Mouse (Mus musculus): Measurements from ENCODE around the gene Alox8. TPM values are rescaled to one million over a fixed set of nuclear protein-coding genes. Genes with fewer than 3 reads are reported as not detected.

The Alox8 gene
- not detected in 2 replicates for polyA plus RNA-seq (2012; rRNA removed; ENCODE audit: low replicate concordance)

GRCm38 (mm10) chr11:69197743-69198142 is at the start of gene Alox8:
Alox8 (minus strand) TSS chr11:69197843.

GRCm38 (mm10) chr11:69236926-69237260 is 39.2 kb upstream of the Alox8 start, which contains the start of gene Gucy2e:
Gucy2e (minus strand) TSS chr11:69237036.

GRCm38 (mm10) chr11:69156800-69157199 is 40.8 kb downstream of the Alox8 start, which contains the start of gene Alox12b:
Alox12b (plus strand) TSS chr11:69156989.

Other genes with a start within 250 kb of the Alox8 start
- 51.6 and 87.1 TPM in 2 replicates for gene Arhgef15, start 240.4 kb downstream of the Alox8 start, polyA plus RNA-seq (2012; rRNA removed; ENCODE audit: low replicate concordance)
- 56.5 and 113 TPM in 2 replicates for gene Slc25a35, start 229.7 kb downstream of the Alox8 start, polyA plus RNA-seq (2012; rRNA removed; ENCODE audit: low replicate concordance)
- gene Rangrf, start 222.7 kb downstream of the Alox8 start, polyA plus RNA-seq (2012; rRNA removed; ENCODE audit: low replicate concordance): 21.1 and 40.6 TPM in 2 replicates
- gene Pfas, start 189.4 kb downstream of the Alox8 start, polyA plus RNA-seq (2012; rRNA removed; ENCODE audit: low replicate concordance): 10.0 and 25.2 TPM in 2 replicates
- gene Ctc1, start 181.9 kb downstream of the Alox8 start, polyA plus RNA-seq (2012; rRNA removed; ENCODE audit: low replicate concordance): 28.6 and 48.0 TPM in 2 replicates
- 4.3 and 22.5 TPM in 2 replicates for gene Aurkb, start 152.2 kb downstream of the Alox8 start, polyA plus RNA-seq (2012; rRNA removed; ENCODE audit: low replicate concordance)
- 16.4 and 22.0 TPM in 2 replicates for gene Borcs6, start 138.1 kb downstream of the Alox8 start, polyA plus RNA-seq (2012; rRNA removed; ENCODE audit: low replicate concordance)
- 15.9 and 42.3 TPM in 2 replicates for gene Tmem107, start 127.0 kb downstream of the Alox8 start, polyA plus RNA-seq (2012; rRNA removed; ENCODE audit: low replicate concordance)
- gene Vamp2, start 109.4 kb downstream of the Alox8 start, polyA plus RNA-seq (2012; rRNA removed; ENCODE audit: low replicate concordance): 99.7 and 132 TPM in 2 replicates
- 20.2 and 56.0 TPM in 2 replicates for gene Per1, start 102.6 kb downstream of the Alox8 start, polyA plus RNA-seq (2012; rRNA removed; ENCODE audit: low replicate concordance)
- gene Hes7, start 77.4 kb downstream of the Alox8 start, polyA plus RNA-seq (2012; rRNA removed; ENCODE audit: low replicate concordance): 0.14 and 0.26 TPM in 2 replicates
- gene 9130213A22Rik, start 75.3 kb downstream of the Alox8 start, polyA plus RNA-seq (2012; rRNA removed; ENCODE audit: low replicate concordance): 0.90 and 2.0 TPM in 2 replicates
- 0.44 and 1.8 TPM in 2 replicates for gene Aloxe3, start 71.9 kb downstream of the Alox8 start, polyA plus RNA-seq (2012; rRNA removed; ENCODE audit: low replicate concordance)
- gene Alox12b, start 40.9 kb downstream of the Alox8 start, polyA plus RNA-seq (2012; rRNA removed; ENCODE audit: low replicate concordance): 0.06 TPM in 1 of 2 replicates, not detected in the other
- 0.01 TPM in 1 of 2 replicates, not detected in the other for gene Gucy2e, start 39.2 kb upstream of the Alox8 start, polyA plus RNA-seq (2012; rRNA removed; ENCODE audit: low replicate concordance)
- 5.7 and 11.8 TPM in 2 replicates for gene Cntrob, start 125.9 kb upstream of the Alox8 start, polyA plus RNA-seq (2012; rRNA removed; ENCODE audit: low replicate concordance)
- gene Trappc1, start 126.1 kb upstream of the Alox8 start, polyA plus RNA-seq (2012; rRNA removed; ENCODE audit: low replicate concordance): 72.6 and 77.1 TPM in 2 replicates
- 0.92 and 2.9 TPM in 2 replicates for gene Kcnab3, start 128.4 kb upstream of the Alox8 start, polyA plus RNA-seq (2012; rRNA removed; ENCODE audit: low replicate concordance)
- gene Rnf227, start 142.6 kb upstream of the Alox8 start, polyA plus RNA-seq (2012; rRNA removed; ENCODE audit: low replicate concordance): 0.73 and 2.0 TPM in 2 replicates
- gene Chd3, start 171.6 kb upstream of the Alox8 start, polyA plus RNA-seq (2012; rRNA removed; ENCODE audit: low replicate concordance): 45.5 and 209 TPM in 2 replicates
- gene Naa38, start 197.6 kb upstream of the Alox8 start, polyA plus RNA-seq (2012; rRNA removed; ENCODE audit: low replicate concordance): 180 and 191 TPM in 2 replicates
- gene Cyb5d1, start 197.8 kb upstream of the Alox8 start, polyA plus RNA-seq (2012; rRNA removed; ENCODE audit: low replicate concordance): 30.0 and 32.3 TPM in 2 replicates
- gene Tmem88, start 200.4 kb upstream of the Alox8 start, polyA plus RNA-seq (2012; rRNA removed; ENCODE audit: low replicate concordance): 50.9 and 97.6 TPM in 2 replicates
- gene Kdm6b, start 215.8 kb upstream of the Alox8 start, polyA plus RNA-seq (2012; rRNA removed; ENCODE audit: low replicate concordance): 8.0 and 17.4 TPM in 2 replicates